Mouse (Mus musculus) thymus, adult 2 months (tissue): ENCODE data around the gene Spdye4a.

Source experiments
- CTCF ChIP-seq: fragments of 200-500 bp; IDR thresholded peaks from 2 replicates; pipeline ENCODE4 v1.5.1; 2012; ENCODE audit warnings: mild to moderate bottlenecking, control low read depth, low read length, moderate library complexity, borderline replicate concordance; ENCODE audit not compliant: control insufficient read depth, poor library complexity, insufficient read depth; ENCODE audit errors: extremely low read depth
- POLR2A ChIP-seq: fragments of 200-500 bp; IDR thresholded peaks from 2 replicates; pipeline ENCODE4 v1.6.1; 2012; ENCODE audit warnings: mild to moderate bottlenecking, low read length, control low read depth, moderate library complexity; ENCODE audit not compliant: control insufficient read depth, poor library complexity, insufficient read depth; ENCODE audit errors: extremely low read depth

DNA sequence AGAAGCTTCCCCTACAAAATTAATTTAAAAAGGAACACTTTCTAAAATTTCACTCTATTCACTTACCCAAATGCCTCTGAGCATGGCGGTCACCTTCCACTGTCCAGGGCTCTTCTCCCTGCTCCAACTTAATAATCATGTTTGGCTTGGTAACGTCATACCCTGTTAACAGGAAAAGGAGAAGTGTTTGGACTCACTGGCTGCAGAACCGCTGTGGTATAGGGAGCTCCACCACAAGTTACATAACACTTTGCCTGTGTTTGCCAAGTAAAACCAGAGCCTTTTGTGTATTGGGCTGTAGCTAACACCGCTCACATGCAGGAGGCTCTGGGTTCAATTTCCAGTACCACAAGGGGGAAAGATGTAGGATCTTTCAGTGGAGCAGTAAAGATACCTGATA is 50.7 kb downstream of the Spdye4a start:
- TF ChIP-seq CTCF (no peak), POLR2A (no peak)
